Mouse (Mus musculus): ENCODE data around the gene Zfp799. TPM values are rescaled to one million over a fixed set of nuclear protein-coding genes. Genes with fewer than 3 reads are reported as not detected.
"Not testable (repeated sequence)": the region's sequence is repeated elsewhere in the genome, so short reads cannot be mapped to it uniquely, and the experiment has no call there.

Zfp799 gene
- 17.9 and 18.4 TPM in 2 replicates for polyA plus RNA-seq (2015; fragmentation: Nextera tagmentation; extraction: Ambion mirVana)

- H3K27ac ChIP-seq (replicated peaks) = peak within 1 kb of the TSS; percentile 86
- peak; percentile 100 for ATAC-seq (ENCODE audit: low FRiP score, low read depth)
- peaks cover 19% of the 10 kb centered on the region for H3K36me3 ChIP-seq
- no peaks in the 10 kb centered on the region for H3K9me3 ChIP-seq
- peak within 1 kb of the TSS; percentile 98 for H3K9ac ChIP-seq
- peak within 1 kb of the TSS; percentile 96 for H3K4me3 ChIP-seq
- peaks cover 14% of the 10 kb centered on the region for H3K4me1 ChIP-seq (replicated peaks)
- H3K27me3 ChIP-seq = no peaks in the 10 kb centered on the region
- WGBS = 2% methylated on average over 35 of the region's 35 CpGs
- H3K4me2 ChIP-seq = peak within 1 kb of the TSS; percentile 79
Measured at GRCm38 (mm10) chr17:32829540-32830417, at the start of gene Zfp799. Gene Zfp799 (minus strand): TSS chr17:32830261.

- WGBS = 96% methylated on average over 11 of the region's 11 CpGs
- Histone ChIP-seq H3K4me3 (no peak overlapping the region), H3K27me3 (peaks cover 3% of the 10 kb centered on the region; the same call in 1 of the 2 replicates), H3K27ac (replicated peaks) (no peak overlapping the region), H3K4me2 (no peak overlapping the region), H3K9ac (no peak overlapping the region), H3K4me1 (replicated peaks) (no peaks in the 10 kb centered on the region), H3K9me3 (no peaks in the 10 kb centered on the region), H3K36me3 (peaks cover 37% of the 10 kb centered on the region)
- no peak for ATAC-seq (ENCODE audit: low FRiP score, low read depth)
Measured at GRCm38 (mm10) chr17:32878773-32879172, 48.7 kb upstream of the Zfp799 start.

GRCm38 (mm10) chr17:32877471-32878171 is 47.6 kb upstream of the Zfp799 start:
- Histone ChIP-seq H3K27me3 (peaks cover 3% of the 10 kb centered on the region; the same call in 1 of the 2 replicates), H3K4me1 (replicated peaks) (no peaks in the 10 kb centered on the region), H3K4me2 (no peak overlapping the region), H3K9me3 (no peaks in the 10 kb centered on the region), H3K9ac (no peak overlapping the region), H3K36me3 (peaks cover 27% of the 10 kb centered on the region), H3K4me3 (no peak overlapping the region), H3K27ac (replicated peaks) (no peak overlapping the region)
- 15% methylated on average over 22 of the region's 22 CpGs for WGBS
- no peak for ATAC-seq (ENCODE audit: low FRiP score, low read depth)

GRCm38 (mm10) chr17:32872696-32873095 is 42.6 kb upstream of the Zfp799 start:
- Histone ChIP-seq H3K9me3 (no peaks in the 10 kb centered on the region), H3K27me3 (peaks cover 3% of the 10 kb centered on the region; the same call in 1 of the 2 replicates), H3K4me3 (no peak overlapping the region), H3K9ac (no peak overlapping the region), H3K36me3 (no peaks in the 10 kb centered on the region), H3K27ac (replicated peaks) (no peak overlapping the region), H3K4me1 (replicated peaks) (no peaks in the 10 kb centered on the region), H3K4me2 (no peak overlapping the region)
- no peak for ATAC-seq (ENCODE audit: low FRiP score, low read depth)
- 73% methylated on average over 5 of the region's 5 CpGs for WGBS

- 82% methylated on average over 4 of the region's 4 CpGs for WGBS
- Histone ChIP-seq H3K4me3 (no peak overlapping the region), H3K4me2 (no peak overlapping the region), H3K27ac (replicated peaks) (no peak overlapping the region), H3K27me3 (no peaks in the 10 kb centered on the region), H3K4me1 (replicated peaks) (no peaks in the 10 kb centered on the region), H3K36me3 (no peaks in the 10 kb centered on the region), H3K9me3 (no peaks in the 10 kb centered on the region), H3K9ac (no peak overlapping the region)
- ATAC-seq (ENCODE audit: low FRiP score, low read depth) = no peak
Measured at GRCm38 (mm10) chr17:32872091-32872490, 42.0 kb upstream of the Zfp799 start.

GRCm38 (mm10) chr17:32871483-32871882 is 41.4 kb upstream of the Zfp799 start:
- Histone ChIP-seq H3K9ac (no peak overlapping the region), H3K4me2 (no peak overlapping the region), H3K4me1 (replicated peaks) (no peaks in the 10 kb centered on the region), H3K36me3 (no peaks in the 10 kb centered on the region), H3K9me3 (no peaks in the 10 kb centered on the region), H3K27ac (replicated peaks) (no peak overlapping the region), H3K4me3 (no peak overlapping the region), H3K27me3 (no peaks in the 10 kb centered on the region)
- WGBS = 95% methylated on average over 1 of the region's 1 CpGs
- ATAC-seq (ENCODE audit: low FRiP score, low read depth) = no peak

- H3K36me3 ChIP-seq; H3K9me3 ChIP-seq; H3K27me3 ChIP-seq; ATAC-seq (ENCODE audit: low FRiP score, low read depth); H3K4me1 ChIP-seq (replicated peaks); H3K27ac ChIP-seq (replicated peaks); H3K4me3 ChIP-seq; H3K4me2 ChIP-seq; H3K9ac ChIP-seq: not testable (repeated sequence)
- 46% methylated on average over 4 of the region's 7 CpGs for WGBS
Measured at GRCm38 (mm10) chr17:32867266-32867665, 37.2 kb upstream of the Zfp799 start.

- not testable (repeated sequence) for H3K36me3 ChIP-seq; ATAC-seq (ENCODE audit: low FRiP score, low read depth); H3K4me3 ChIP-seq; H3K27ac ChIP-seq (replicated peaks); H3K27me3 ChIP-seq; H3K9ac ChIP-seq; H3K9me3 ChIP-seq; H3K4me2 ChIP-seq; H3K4me1 ChIP-seq (replicated peaks)
- 78% methylated on average over 3 of the region's 6 CpGs for WGBS
Measured at GRCm38 (mm10) chr17:32856713-32857112, 26.7 kb upstream of the Zfp799 start.

- Histone ChIP-seq H3K4me2 (no peak overlapping the region), H3K4me3 (no peak overlapping the region), H3K9me3 (no peaks in the 10 kb centered on the region), H3K27me3 (no peaks in the 10 kb centered on the region), H3K9ac (no peak overlapping the region), H3K27ac (replicated peaks) (no peak overlapping the region), H3K36me3 (no peaks in the 10 kb centered on the region), H3K4me1 (replicated peaks) (no peaks in the 10 kb centered on the region)
- ATAC-seq (ENCODE audit: low FRiP score, low read depth) = no peak
- 22% methylated on average over 7 of the region's 7 CpGs for WGBS
Measured at GRCm38 (mm10) chr17:32851581-32851980, 21.5 kb upstream of the Zfp799 start.

GRCm38 (mm10) chr17:32841388-32841787 is 11.3 kb upstream of the Zfp799 start:
- no peak overlapping the region for H3K4me3 ChIP-seq
- H3K9me3 ChIP-seq = no peaks in the 10 kb centered on the region
- H3K27ac ChIP-seq (replicated peaks) = no peak overlapping the region
- ATAC-seq (ENCODE audit: low FRiP score, low read depth) = no peak
- H3K36me3 ChIP-seq = no peaks in the 10 kb centered on the region
- H3K27me3 ChIP-seq = no peaks in the 10 kb centered on the region
- no peak overlapping the region for H3K9ac ChIP-seq
- WGBS = 35% methylated on average over 2 of the region's 2 CpGs
- H3K4me2 ChIP-seq = no peak overlapping the region
- H3K4me1 ChIP-seq (replicated peaks) = no peaks in the 10 kb centered on the region

GRCm38 (mm10) chr17:32839083-32839802 is 9.2 kb upstream of the Zfp799 start:
- Histone ChIP-seq H3K4me3 (no peak overlapping the region), H3K27ac (replicated peaks) (no peak overlapping the region), H3K4me2 (no peak overlapping the region), H3K9me3 (no peaks in the 10 kb centered on the region), H3K9ac (no peak overlapping the region), H3K36me3 (no peaks in the 10 kb centered on the region), H3K4me1 (replicated peaks) (no peaks in the 10 kb centered on the region), H3K27me3 (no peaks in the 10 kb centered on the region)
- WGBS = 44% methylated on average over 15 of the region's 15 CpGs
- no peak for ATAC-seq (ENCODE audit: low FRiP score, low read depth)

GRCm38 (mm10) chr17:32830418-32830782 is 339 bp upstream of the Zfp799 start:
- Histone ChIP-seq H3K27me3 (no peaks in the 10 kb centered on the region), H3K4me2 (peak overlapping the region; percentile 79), H3K4me1 (replicated peaks) (peaks cover 14% of the 10 kb centered on the region), H3K4me3 (peak overlapping the region; percentile 96), H3K9me3 (no peaks in the 10 kb centered on the region), H3K36me3 (peaks cover 13% of the 10 kb centered on the region; the same call in 1 of the 2 replicates), H3K27ac (replicated peaks) (peak overlapping the region; percentile 86; the same call in 1 of the 2 replicates), H3K9ac (no peak overlapping the region)
- no peak; the same call in none of the 2 replicates for ATAC-seq (ENCODE audit: low FRiP score, low read depth)
- WGBS = 32% methylated on average over 3 of the region's 3 CpGs

Measured in hindbrain, embryonic 15.5 days (tissue).